Mouse (Mus musculus) heart, embryonic 11.5 days (tissue): ENCODE measurements at regions not wholly inside any gene's neighbourhood (a gene's known extent, or its start where the extent isn't known, plus 50 kb on each side); places are given as distances from the start of the nearest gene placed in this dataset.

Experiments
- ATAC-seq: fragments of 200-750 bp; cut with Nextera tagmentation; replicated peaks from 2 replicates; pipeline ENCODE4 v1.8.0; 2017; ENCODE audit warnings: moderate library complexity; ENCODE audit not compliant: insufficient number of reproducible peaks, low FRiP score, low TSS enrichment
- H3K27ac ChIP-seq: fragments of 300-500 bp; sonication (generic); 2 replicates; pipeline ENCODE4 v1.5.1; 2014; ENCODE audit warnings: mild to moderate bottlenecking, low read depth, low read length
- H3K27me3 ChIP-seq: fragments of 300-500 bp; sonication (generic); 2 replicates; pipeline ENCODE4 v1.6.1; 2014; ENCODE audit warnings: mild to moderate bottlenecking, low read length, mixed read lengths; ENCODE audit not compliant: control insufficient read depth, insufficient read depth
- H3K36me3 ChIP-seq: fragments of 300-500 bp; sonication (generic); 2 replicates; pipeline ENCODE4 v1.6.1; 2014; ENCODE audit warnings: mild to moderate bottlenecking, low read length, moderate library complexity, mixed read lengths; ENCODE audit not compliant: control insufficient read depth, insufficient read depth
- H3K4me1 ChIP-seq: fragments of 300-500 bp; sonication (generic); 2 replicates; pipeline ENCODE4 v1.6.1; 2014; ENCODE audit warnings: low read length; ENCODE audit not compliant: control insufficient read depth, insufficient read depth
- H3K4me2 ChIP-seq: fragments of 300-500 bp; sonication (generic); 2 replicates; pipeline ENCODE4 v1.6.1; 2014; ENCODE audit warnings: mild to moderate bottlenecking, moderate library complexity
- H3K4me3 ChIP-seq: fragments of 300-500 bp; sonication (generic); 2 replicates; pipeline ENCODE4 v1.5.1; 2014; ENCODE audit warnings: low read depth, low read length
- H3K9ac ChIP-seq: fragments of 300-500 bp; sonication (generic); 2 replicates; pipeline ENCODE4 v1.6.1; 2014; ENCODE audit warnings: mild to moderate bottlenecking, low read depth, low read length, moderate library complexity
- H3K9me3 ChIP-seq: fragments of 300-500 bp; sonication (generic); replicated peaks from 2 replicates; pipeline ENCODE4 v1.6.1; 2016; ENCODE audit warnings: low read length; ENCODE audit not compliant: control insufficient read depth
- WGBS: fragments of 180-500 bp; shearing (Covaris S2); extraction: QIAGEN DNeasy Blood & Tissue Kit; methylation state at CpG from one replicate; pipeline ENCODE4 v1.1.7; 2014; ENCODE audit not compliant: insufficient replicate concordance; 5-methylcytosine and 5-hydroxymethylcytosine counted together

- no peak overlapping the region for H3K4me2 ChIP-seq
- no peak overlapping the region for H3K4me3 ChIP-seq
- no peak overlapping the region for H3K9ac ChIP-seq
- H3K36me3 ChIP-seq, result no peaks in the 10 kb centered on the region
- ATAC-seq, result no peak
- H3K27me3 ChIP-seq, result no peaks in the 10 kb centered on the region
- no peaks in the 10 kb centered on the region for H3K4me1 ChIP-seq
- H3K9me3 ChIP-seq, result no peaks in the 10 kb centered on the region
- H3K27ac ChIP-seq, result no peak overlapping the region
- 68% methylated on average over 5 of the region's 5 CpGs for WGBS
Observed at GRCm38 (mm10) chr3:21898241-21898640, 178.2 kb upstream of the Tbl1xr1 start.

GRCm38 (mm10) chr3:21905384-21906073, 170.9 kb upstream of the Tbl1xr1 start:
- Histone ChIP-seq H3K27me3 (no peaks in the 10 kb centered on the region), H3K4me2 (no peak overlapping the region), H3K9me3 (no peaks in the 10 kb centered on the region), H3K27ac (no peak overlapping the region), H3K4me3 (no peak overlapping the region), H3K36me3 (no peaks in the 10 kb centered on the region), H3K9ac (no peak overlapping the region), H3K4me1 (no peaks in the 10 kb centered on the region)
- ATAC-seq, result no peak
- WGBS, result 29% methylated on average over 2 of the region's 2 CpGs

- Histone ChIP-seq H3K27me3 (no peaks in the 10 kb centered on the region), H3K9me3 (no peaks in the 10 kb centered on the region), H3K9ac (no peak overlapping the region), H3K36me3 (no peaks in the 10 kb centered on the region), H3K4me1 (no peaks in the 10 kb centered on the region), H3K4me3 (no peak overlapping the region), H3K4me2 (no peak overlapping the region), H3K27ac (no peak overlapping the region)
- ATAC-seq, result no peak
- WGBS, result 88% methylated on average over 4 of the region's 4 CpGs
Observed at GRCm38 (mm10) chr3:21908828-21909227, 167.6 kb upstream of the Tbl1xr1 start.

DNA sequence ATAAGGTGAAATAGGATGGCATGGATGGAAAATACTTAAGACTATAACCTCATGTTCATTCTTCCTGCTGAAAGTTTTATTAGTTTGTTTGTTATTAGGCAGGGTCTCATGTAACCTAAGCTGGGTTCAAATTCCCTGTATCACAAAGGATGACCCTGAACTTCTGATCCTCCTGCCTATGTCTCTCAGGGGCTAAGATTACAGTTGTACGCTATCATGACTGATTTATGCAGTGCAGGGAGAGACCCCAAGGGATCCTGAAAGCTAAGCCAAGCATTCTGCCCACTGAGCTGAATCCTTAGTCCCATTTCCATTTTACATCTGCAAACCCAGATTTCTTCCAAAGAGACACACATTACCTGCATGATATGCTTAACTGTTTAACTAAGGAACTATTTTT, 166.4 kb upstream of the Tbl1xr1 start:
- H3K4me3 ChIP-seq, result no peak overlapping the region
- H3K4me1 ChIP-seq, result no peaks in the 10 kb centered on the region
- H3K36me3 ChIP-seq, result no peaks in the 10 kb centered on the region
- no peak for ATAC-seq
- 60% methylated on average over 1 of the region's 1 CpGs for WGBS
- no peak overlapping the region for H3K27ac ChIP-seq
- H3K9me3 ChIP-seq, result no peaks in the 10 kb centered on the region
- H3K9ac ChIP-seq, result no peak overlapping the region
- no peak overlapping the region for H3K4me2 ChIP-seq
- H3K27me3 ChIP-seq, result no peaks in the 10 kb centered on the region

- H3K9ac ChIP-seq, result no peak overlapping the region
- H3K27ac ChIP-seq, result no peak overlapping the region
- H3K4me2 ChIP-seq, result no peak overlapping the region
- no peaks in the 10 kb centered on the region for H3K9me3 ChIP-seq
- H3K36me3 ChIP-seq, result no peaks in the 10 kb centered on the region
- H3K4me3 ChIP-seq, result no peak overlapping the region
- no peaks in the 10 kb centered on the region for H3K4me1 ChIP-seq
- no peaks in the 10 kb centered on the region for H3K27me3 ChIP-seq
- no peak for ATAC-seq
Observed at GRCm38 (mm10) chr3:21911071-21911470, 165.4 kb upstream of the Tbl1xr1 start.

DNA sequence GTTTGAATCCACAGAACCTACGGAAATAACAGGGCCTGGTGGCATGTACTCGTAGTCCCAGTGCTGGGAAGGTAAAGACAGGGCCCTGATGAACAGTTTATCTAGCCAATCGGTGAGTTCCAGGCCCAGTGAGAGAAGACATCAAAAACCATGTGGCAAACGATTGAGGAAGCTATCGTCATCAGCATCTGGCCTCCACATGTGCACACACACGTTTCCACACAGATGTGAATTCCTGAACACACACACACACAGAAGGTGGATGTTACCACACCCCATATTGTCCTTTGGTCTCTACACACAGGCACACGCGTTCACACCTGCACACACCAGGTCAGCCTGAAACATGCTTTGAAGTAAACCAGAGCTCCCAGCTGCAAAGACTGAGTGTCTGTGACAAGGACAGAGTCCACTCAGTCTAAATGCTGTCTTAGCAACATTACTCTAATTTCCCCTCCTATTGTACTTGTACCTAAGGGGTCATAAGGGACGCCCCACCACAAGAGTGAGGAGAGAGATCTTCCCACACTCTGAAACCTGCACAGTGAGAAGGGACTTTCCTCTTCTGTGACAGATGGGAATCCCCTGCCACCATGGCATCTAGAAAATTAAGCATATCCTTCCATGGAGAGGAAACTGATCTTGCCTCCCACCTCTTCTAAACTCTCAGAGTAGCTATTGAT, 159.1 kb upstream of the Tbl1xr1 start:
- Histone ChIP-seq H3K27ac (no peak overlapping the region), H3K36me3 (no peaks in the 10 kb centered on the region), H3K9ac (no peak overlapping the region), H3K9me3 (no peaks in the 10 kb centered on the region), H3K4me1 (no peaks in the 10 kb centered on the region), H3K27me3 (no peaks in the 10 kb centered on the region), H3K4me2 (no peak overlapping the region), H3K4me3 (no peak overlapping the region)
- ATAC-seq, result no peak
- WGBS, result 81% methylated on average over 9 of the region's 9 CpGs

GRCm38 (mm10) chr3:21918431-21918830, 158.0 kb upstream of the Tbl1xr1 start:
- no peaks in the 10 kb centered on the region for H3K4me1 ChIP-seq
- ATAC-seq, result no peak
- WGBS, result 79% methylated on average over 10 of the region's 10 CpGs
- H3K36me3 ChIP-seq, result no peaks in the 10 kb centered on the region
- H3K4me2 ChIP-seq, result no peak overlapping the region
- H3K9ac ChIP-seq, result no peak overlapping the region
- no peaks in the 10 kb centered on the region for H3K9me3 ChIP-seq
- no peak overlapping the region for H3K27ac ChIP-seq
- H3K4me3 ChIP-seq, result no peak overlapping the region
- H3K27me3 ChIP-seq, result no peaks in the 10 kb centered on the region

DNA sequence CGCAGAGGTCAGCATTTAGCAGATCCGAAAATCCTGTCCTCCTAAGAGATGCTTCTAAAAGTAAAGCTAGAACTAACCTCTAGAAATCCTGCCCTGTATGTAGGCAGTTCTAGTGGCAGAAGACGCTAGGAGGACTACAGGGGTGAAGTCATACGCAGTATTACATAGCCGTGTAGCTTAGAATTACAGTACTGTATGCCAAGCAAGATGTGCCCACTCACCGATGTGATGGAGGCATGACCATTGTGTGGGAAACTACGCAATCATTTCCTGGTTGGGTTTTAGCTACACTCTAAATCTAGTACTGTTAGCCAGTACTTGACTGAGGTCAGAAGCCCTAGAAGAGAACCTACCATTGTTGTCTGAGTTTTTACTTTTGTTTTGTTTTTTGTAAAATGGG, 156.5 kb upstream of the Tbl1xr1 start:
- no peak overlapping the region for H3K9ac ChIP-seq
- H3K4me2 ChIP-seq, result no peak overlapping the region
- H3K4me3 ChIP-seq, result no peak overlapping the region
- 90% methylated on average over 7 of the region's 7 CpGs for WGBS
- no peaks in the 10 kb centered on the region for H3K36me3 ChIP-seq
- no peaks in the 10 kb centered on the region for H3K27me3 ChIP-seq
- H3K4me1 ChIP-seq, result no peaks in the 10 kb centered on the region
- no peaks in the 10 kb centered on the region for H3K9me3 ChIP-seq
- no peak overlapping the region for H3K27ac ChIP-seq
- no peak for ATAC-seq

- Histone ChIP-seq H3K4me1 (peaks cover 13% of the 10 kb centered on the region), H3K27me3 (no peaks in the 10 kb centered on the region), H3K9me3 (no peaks in the 10 kb centered on the region), H3K4me3 (no peak overlapping the region), H3K4me2 (no peak overlapping the region), H3K9ac (no peak overlapping the region), H3K36me3 (no peaks in the 10 kb centered on the region), H3K27ac (no peak overlapping the region)
- no peak for ATAC-seq
- WGBS, result 83% methylated on average over 6 of the region's 6 CpGs
Observed at GRCm38 (mm10) chr3:21931951-21932350, 144.5 kb upstream of the Tbl1xr1 start.
